Mouse (Mus musculus) heart, postnatal 0 days (tissue): Measurements from ENCODE around the gene Zcchc24. TPM values are rescaled to one million over a fixed set of nuclear protein-coding genes. Genes with fewer than 3 reads are reported as not detected.

Experiments
- ATAC-seq: fragments of 200-750 bp; cut with Nextera tagmentation; 2 replicates; pipeline ENCODE4 v1.8.0; 2017; ENCODE audit warnings: low read depth, moderate number of reproducible peaks, moderate library complexity; ENCODE audit not compliant: insufficient read depth
- DNase-seq: peaks from one replicate; pipeline ENCODE4 v3.0.0-alpha.2; 2016; ENCODE audit warnings: low spot score
- H3K27ac ChIP-seq: fragments of 300-500 bp; sonication (generic); 2 replicates; pipeline ENCODE4 v1.5.1; 2014; ENCODE audit warnings: low read depth, mild to moderate bottlenecking
- H3K27me3 ChIP-seq: fragments of 300-500 bp; sonication (generic); 2 replicates; pipeline ENCODE4 v1.6.1; 2014; ENCODE audit warnings: low read length, mixed read lengths; ENCODE audit not compliant: control insufficient read depth, insufficient read depth
- H3K36me3 ChIP-seq: fragments of 300-500 bp; sonication (generic); replicated peaks from 2 replicates; pipeline ENCODE4 v1.6.1; 2014; ENCODE audit warnings: low read length, mixed read lengths; ENCODE audit not compliant: control insufficient read depth, insufficient read depth
- H3K4me1 ChIP-seq: fragments of 300-500 bp; sonication (generic); 2 replicates; pipeline ENCODE4 v1.6.1; 2014; ENCODE audit warnings: antibody characterized with exemption; ENCODE audit not compliant: control insufficient read depth, insufficient read depth
- H3K4me2 ChIP-seq: fragments of 300-500 bp; sonication (generic); 2 replicates; pipeline ENCODE4 v1.6.1; 2014; ENCODE audit warnings: low read depth, mild to moderate bottlenecking, low read length, moderate library complexity
- H3K4me3 ChIP-seq: fragments of 300-500 bp; sonication (generic); 2 replicates; pipeline ENCODE4 v1.5.1; 2014; ENCODE audit warnings: low read depth, low read length
- H3K9ac ChIP-seq: fragments of 300-500 bp; sonication (generic); replicated peaks from 2 replicates; pipeline ENCODE4 v1.6.1; 2014; ENCODE audit warnings: low read depth, low read length, mixed read lengths
- H3K9me3 ChIP-seq: fragments of 300-500 bp; sonication (generic); replicated peaks from 2 replicates; pipeline ENCODE4 v1.6.1; 2016; ENCODE audit warnings: low read length; ENCODE audit not compliant: control insufficient read depth
- CTCF ChIP-seq: IDR thresholded peaks from 2 replicates; pipeline ENCODE4 v1.5.1; 2016; ENCODE audit warnings: antibody characterized with exemption, control low read depth, low read depth
- EP300 ChIP-seq: IDR thresholded peaks from 2 replicates; pipeline ENCODE4 v1.6.1; 2016; ENCODE audit warnings: antibody characterized with exemption, low read depth
- WGBS: fragments of 180-500 bp; shearing (Covaris S2); extraction: QIAGEN DNeasy Blood & Tissue Kit; methylation state at CpG from one replicate; pipeline ENCODE4 v1.1.7; 2014; 5-methylcytosine and 5-hydroxymethylcytosine counted together
- polyA plus RNA-seq: library from polyadenylated mRNA; unstranded; fragments of >200 nt; fragmentation: Nextera tagmentation; extraction: Ambion mirVana; gene quantifications from 2 replicates; pipeline ENCODE4 v1.2.1, GENCODE M21; 2015
- total RNA-seq: library from RNA; depleted of rRNA; stranded (reverse); fragments of >200 nt; gene quantifications from 2 replicates; pipeline ENCODE4 v1.2.3, GENCODE M21; 2014; ENCODE audit warnings: low replicate concordance

The Zcchc24 gene
- total and polyA plus RNA-seq, 2 experiments from 2014 or later: 18.5 to 40.3 TPM

DNA sequence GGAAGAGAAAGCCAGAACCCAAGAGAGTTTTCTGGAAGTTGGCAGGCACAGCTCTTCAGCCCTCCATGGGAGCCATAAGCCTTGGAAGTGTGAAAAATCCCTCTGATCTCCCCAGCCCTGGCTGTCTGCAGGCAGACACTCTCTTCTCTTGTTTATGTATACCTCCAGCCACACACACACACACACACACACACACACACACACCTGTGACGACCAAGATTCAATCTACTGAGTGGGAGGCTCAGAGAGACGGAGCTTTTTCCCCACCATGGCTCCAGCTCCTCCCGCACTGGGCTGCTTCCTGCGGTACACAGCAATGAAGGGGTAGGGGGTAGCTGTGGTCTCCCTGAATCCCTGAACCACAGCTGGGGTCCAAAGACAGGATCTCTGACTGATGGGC lies 2.4 kb downstream of the Zcchc24 start:
- H3K9me3 ChIP-seq: no peaks in the 10 kb centered on the region
- TF ChIP-seq EP300 (no peak), CTCF (no peak)
- WGBS: 50% methylated on average over 4 of the region's 4 CpGs
- DNase-seq (no peak), ATAC-seq (no peak)
- peak overlapping the region; percentile 89 for H3K4me2 ChIP-seq
- H3K27ac ChIP-seq: no peak overlapping the region
- peak overlapping the region; percentile 88; the same call in 1 of the 2 replicates for H3K9ac ChIP-seq
- H3K36me3 ChIP-seq: no peaks in the 10 kb centered on the region; the same call in 1 of the 2 replicates
- peak overlapping the region; percentile 93 for H3K4me3 ChIP-seq
- H3K4me1 ChIP-seq: peaks cover 42% of the 10 kb centered on the region
- no peaks in the 10 kb centered on the region for H3K27me3 ChIP-seq

DNA sequence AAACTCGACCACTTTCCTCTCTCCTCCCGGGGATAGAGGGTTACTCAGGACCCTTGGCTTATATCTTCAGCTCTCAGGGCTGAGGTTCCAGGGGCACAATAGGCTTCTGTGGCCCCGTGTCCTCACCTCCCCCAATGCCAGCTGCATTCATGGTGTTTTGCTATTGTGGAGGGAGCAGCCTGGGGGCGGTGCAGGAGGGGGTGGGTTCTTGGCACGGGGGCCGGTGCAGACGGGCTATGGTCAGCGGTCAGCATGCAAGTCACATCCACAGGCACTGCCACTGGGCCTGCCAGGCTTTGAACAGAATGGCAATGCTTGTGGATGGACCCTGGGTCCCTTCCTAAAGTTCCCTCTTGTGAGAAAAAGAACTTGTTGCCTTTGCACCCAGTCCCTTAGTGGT lies 2.9 kb downstream of the Zcchc24 start:
- no peak overlapping the region for H3K27ac ChIP-seq
- H3K36me3 ChIP-seq: no peaks in the 10 kb centered on the region; the same call in 1 of the 2 replicates
- no peaks in the 10 kb centered on the region for H3K27me3 ChIP-seq
- H3K9me3 ChIP-seq: no peaks in the 10 kb centered on the region
- TF ChIP-seq EP300 (no peak), CTCF (no peak)
- WGBS: 42% methylated on average over 8 of the region's 8 CpGs
- no peak for ATAC-seq
- H3K4me1 ChIP-seq: peaks cover 47% of the 10 kb centered on the region
- peak overlapping the region; percentile 89 for H3K4me2 ChIP-seq
- no peak overlapping the region for H3K4me3 ChIP-seq
- DNase-seq: no peak
- peak overlapping the region; percentile 19; the same call in 1 of the 2 replicates for H3K9ac ChIP-seq

DNA sequence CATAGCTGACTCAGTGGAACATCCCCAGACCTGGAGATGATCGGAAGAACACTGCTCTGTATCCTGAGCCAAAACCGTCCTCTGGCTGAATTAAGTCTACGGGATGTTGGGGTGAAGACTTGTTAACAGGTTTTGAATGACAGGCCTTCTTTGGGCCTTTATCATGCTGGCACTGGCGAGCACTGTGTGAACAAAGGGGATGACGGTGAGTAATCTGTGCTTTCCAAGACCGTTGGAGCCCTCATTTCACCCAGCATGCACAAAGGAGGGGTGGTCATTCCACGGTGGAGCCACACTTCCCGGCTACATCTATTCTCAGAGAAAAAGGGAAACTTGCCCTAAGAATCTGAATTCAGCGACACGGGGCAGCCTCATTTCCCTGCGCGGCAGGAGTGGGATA lies 3.7 kb downstream of the Zcchc24 start:
- Histone ChIP-seq H3K4me3 (no peak overlapping the region), H3K36me3 (no peaks in the 10 kb centered on the region; the same call in 1 of the 2 replicates), H3K9me3 (no peaks in the 10 kb centered on the region), H3K9ac (no peak overlapping the region), H3K27me3 (no peaks in the 10 kb centered on the region), H3K27ac (no peak overlapping the region), H3K4me2 (no peak overlapping the region), H3K4me1 (peaks cover 53% of the 10 kb centered on the region)
- TF ChIP-seq CTCF (no peak), EP300 (no peak)
- no peak for DNase-seq
- ATAC-seq: no peak
- WGBS: 45% methylated on average over 12 of the region's 12 CpGs

DNA sequence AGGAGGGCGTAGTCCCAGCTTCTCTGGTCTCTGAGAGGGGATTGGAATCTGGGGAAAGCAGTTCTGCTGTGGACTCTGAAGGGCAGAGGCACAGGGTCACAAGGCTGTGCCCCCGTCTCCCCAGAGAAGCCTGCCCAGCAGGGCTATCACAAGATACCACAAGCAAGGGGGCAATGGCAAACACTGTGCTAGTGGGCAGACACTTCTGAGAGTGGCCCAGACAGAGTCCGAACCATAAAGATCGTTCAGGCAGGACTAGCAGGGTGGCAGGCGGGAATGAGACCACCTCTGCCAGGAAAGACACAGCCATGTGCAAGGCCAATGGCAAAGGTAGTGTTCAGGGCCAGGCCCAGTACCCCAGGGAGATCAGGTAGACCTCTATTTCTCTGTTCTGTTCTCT lies 7.7 kb downstream of the Zcchc24 start:
- TF ChIP-seq EP300 (no peak), CTCF (no peak)
- ATAC-seq: no peak

DNA sequence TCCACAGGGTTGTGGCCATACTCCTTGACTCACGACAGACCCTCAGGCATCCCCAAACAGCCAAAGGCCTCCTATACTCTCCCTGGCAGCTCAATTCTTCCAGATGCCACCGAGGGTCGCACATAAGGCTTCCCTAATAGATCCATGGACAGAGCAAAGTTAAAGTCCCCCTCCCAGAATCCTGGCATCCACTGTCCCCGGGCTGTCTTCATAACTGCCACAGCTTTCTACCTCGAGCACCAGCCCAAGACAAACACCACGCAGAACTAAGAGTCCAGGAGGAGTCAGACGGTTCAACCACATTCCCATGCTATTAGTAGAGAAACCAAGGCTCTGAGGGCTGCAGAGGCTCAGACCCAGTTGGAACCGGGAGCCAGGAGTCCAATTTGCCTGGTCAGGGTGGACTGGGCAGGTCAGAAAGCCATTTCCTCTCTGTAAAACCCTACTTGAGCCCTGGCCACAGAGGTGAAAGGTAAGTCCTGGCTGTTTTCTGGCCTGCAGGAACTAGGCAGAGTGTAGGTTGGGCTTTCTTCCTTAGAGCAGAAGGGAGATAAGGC lies 8.8 kb downstream of the Zcchc24 start:
- DNase-seq (no peak), ATAC-seq (no peak)
- Histone ChIP-seq H3K4me1 (peaks cover 64% of the 10 kb centered on the region), H3K4me3 (no peak overlapping the region), H3K9ac (peak overlapping the region; percentile 25; the same call in 1 of the 2 replicates), H3K27ac (peak overlapping the region; percentile 62), H3K27me3 (no peaks in the 10 kb centered on the region), H3K9me3 (no peaks in the 10 kb centered on the region), H3K36me3 (peaks cover 19% of the 10 kb centered on the region), H3K4me2 (no peak overlapping the region)
- 62% methylated on average over 8 of the region's 8 CpGs for whole genome bisulfite sequencing
- TF ChIP-seq CTCF (no peak), EP300 (no peak)

More for the DNA sequence above, 7.7 kb downstream of the Zcchc24 start:
- H3K9me3 ChIP-seq: no peaks in the 10 kb centered on the region
- DNase-seq: no peak
- no peak overlapping the region for H3K4me3 ChIP-seq
- H3K27me3 ChIP-seq: no peaks in the 10 kb centered on the region
- peaks cover 65% of the 10 kb centered on the region for H3K4me1 ChIP-seq
- H3K27ac ChIP-seq: no peak overlapping the region
- no peak overlapping the region for H3K9ac ChIP-seq
- peaks cover 9% of the 10 kb centered on the region; the same call in 1 of the 2 replicates for H3K36me3 ChIP-seq
- H3K4me2 ChIP-seq: no peak overlapping the region
- WGBS: 88% methylated on average over 5 of the region's 5 CpGs

DNA sequence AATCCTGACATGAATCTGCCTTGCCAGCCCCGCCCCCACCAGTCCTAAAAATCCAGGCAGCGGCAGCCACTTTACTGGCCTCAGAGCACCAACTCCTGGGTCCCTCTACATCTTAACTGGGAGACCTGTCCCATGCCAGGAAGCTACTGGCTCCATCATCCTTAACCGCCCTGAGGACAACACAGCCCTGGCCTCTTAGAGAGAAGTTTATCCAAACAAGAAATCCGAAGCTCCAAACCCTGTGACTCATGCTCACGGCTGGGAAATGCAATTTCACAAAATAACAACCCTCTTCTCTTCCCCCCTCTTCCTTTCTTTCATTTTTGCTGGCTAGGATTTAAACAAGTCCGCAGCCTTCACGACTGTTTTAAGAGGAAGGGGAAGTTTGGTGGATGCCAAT lies 9.3 kb downstream of the Zcchc24 start:
- DNase-seq: no peak
- Histone ChIP-seq H3K9me3 (no peaks in the 10 kb centered on the region), H3K27me3 (no peaks in the 10 kb centered on the region), H3K9ac (peak overlapping the region; percentile 25; the same call in 1 of the 2 replicates), H3K4me3 (no peak overlapping the region), H3K4me1 (peaks cover 69% of the 10 kb centered on the region), H3K27ac (peak overlapping the region; percentile 62), H3K36me3 (peaks cover 24% of the 10 kb centered on the region), H3K4me2 (no peak overlapping the region)
- WGBS: 43% methylated on average over 7 of the region's 7 CpGs
- ATAC-seq: no peak
- TF ChIP-seq EP300: no peak
- no peak for TF ChIP-seq CTCF
